Mouse (Mus musculus): ENCODE measurements at regions not wholly inside any gene's neighbourhood (a gene's known extent, or its start where the extent isn't known, plus 50 kb on each side); places are given as distances from the start of the nearest gene placed in this dataset.
"Not testable (repeated sequence)": the region's sequence is repeated elsewhere in the genome, so short reads cannot be mapped to it uniquely, and the experiment has no call there.

GRCm38 (mm10) chr16:31570311-31571139, 92.7 kb upstream of the Dlg1 start:
- Histone ChIP-seq H3K4me2 (replicated peaks; ENCODE audit: low read depth, low read length) (no peak overlapping the region), H3K36me3 (ENCODE audit: control insufficient read depth, insufficient read depth, low read length) (no peaks in the 10 kb centered on the region), H3K4me3 (ENCODE audit: low read length) (no peak overlapping the region), H3K9ac (ENCODE audit: low read depth, low read length) (no peak overlapping the region), H3K9me3 (ENCODE audit: control insufficient read depth, low read length) (0 out of 2 replicates have a peak, but pooled peaks cover 3% of the 10 kb centered on the region), H3K27me3 (ENCODE audit: control insufficient read depth, insufficient read depth, low read length) (no peaks in the 10 kb centered on the region), H3K27ac (ENCODE audit: low read depth, low read length) (no peak overlapping the region), H3K4me1 (ENCODE audit: control insufficient read depth, insufficient read depth, low read length) (no peaks in the 10 kb centered on the region)
- WGBS = 77% methylated on average over 20 of the region's 20 CpGs
- no peak for ATAC-seq (ENCODE audit: low FRiP score, low TSS enrichment)

GRCm38 (mm10) chr16:31573833-31574232, 89.4 kb upstream of the Dlg1 start:
- H3K9me3 ChIP-seq (ENCODE audit: control insufficient read depth, low read length); H3K36me3 ChIP-seq (ENCODE audit: control insufficient read depth, insufficient read depth, low read length); H3K27ac ChIP-seq (ENCODE audit: low read depth, low read length); H3K4me2 ChIP-seq (replicated peaks; ENCODE audit: low read depth, low read length); H3K4me3 ChIP-seq (ENCODE audit: low read length); ATAC-seq (ENCODE audit: low FRiP score, low TSS enrichment); H3K9ac ChIP-seq (ENCODE audit: low read depth, low read length); H3K27me3 ChIP-seq (ENCODE audit: control insufficient read depth, insufficient read depth, low read length); H3K4me1 ChIP-seq (ENCODE audit: control insufficient read depth, insufficient read depth, low read length): not testable (repeated sequence)
- WGBS = 82% methylated on average over 7 of the region's 9 CpGs

- not testable (repeated sequence) for H3K9ac ChIP-seq (ENCODE audit: low read depth, low read length); H3K4me2 ChIP-seq (replicated peaks; ENCODE audit: low read depth, low read length)
Observed at GRCm38 (mm10) chr16:31575646-31576045, 87.6 kb upstream of the Dlg1 start.

GRCm38 (mm10) chr16:31576422-31576821, 86.8 kb upstream of the Dlg1 start:
- H3K36me3 ChIP-seq (ENCODE audit: control insufficient read depth, insufficient read depth, low read length) = no peaks in the 10 kb centered on the region
- no peak for ATAC-seq (ENCODE audit: low FRiP score, low TSS enrichment)
- no peak overlapping the region for H3K4me3 ChIP-seq (ENCODE audit: low read length)
- H3K27ac ChIP-seq (ENCODE audit: low read depth, low read length) = no peak overlapping the region
- no peaks in the 10 kb centered on the region for H3K27me3 ChIP-seq (ENCODE audit: control insufficient read depth, insufficient read depth, low read length)
- 0 out of 2 replicates have a peak, but pooled peaks cover 5% of the 10 kb centered on the region for H3K4me1 ChIP-seq (ENCODE audit: control insufficient read depth, insufficient read depth, low read length)
- 63% methylated on average over 8 of the region's 8 CpGs for WGBS
- no peaks in the 10 kb centered on the region for H3K9me3 ChIP-seq (ENCODE audit: control insufficient read depth, low read length)
- H3K4me2 ChIP-seq (replicated peaks; ENCODE audit: low read depth, low read length) = no peak overlapping the region
- no peak overlapping the region for H3K9ac ChIP-seq (ENCODE audit: low read depth, low read length)

More at GRCm38 (mm10) chr16:31575646-31576045, 87.6 kb upstream of the Dlg1 start:
- H3K4me3 ChIP-seq (ENCODE audit: low read length); H3K36me3 ChIP-seq (ENCODE audit: control insufficient read depth, insufficient read depth, low read length); H3K4me1 ChIP-seq (ENCODE audit: control insufficient read depth, insufficient read depth, low read length); H3K27ac ChIP-seq (ENCODE audit: low read depth, low read length); H3K27me3 ChIP-seq (ENCODE audit: control insufficient read depth, insufficient read depth, low read length); H3K9me3 ChIP-seq (ENCODE audit: control insufficient read depth, low read length); ATAC-seq (ENCODE audit: low FRiP score, low TSS enrichment): not testable (repeated sequence)
- WGBS = 38% methylated on average over 11 of the region's 11 CpGs

GRCm38 (mm10) chr16:31577347-31577746, 85.9 kb upstream of the Dlg1 start:
- Histone ChIP-seq H3K9me3 (ENCODE audit: control insufficient read depth, low read length) (no peaks in the 10 kb centered on the region), H3K4me2 (replicated peaks; ENCODE audit: low read depth, low read length) (no peak overlapping the region), H3K27me3 (ENCODE audit: control insufficient read depth, insufficient read depth, low read length) (no peaks in the 10 kb centered on the region), H3K36me3 (ENCODE audit: control insufficient read depth, insufficient read depth, low read length) (no peaks in the 10 kb centered on the region), H3K4me3 (ENCODE audit: low read length) (no peak overlapping the region), H3K9ac (ENCODE audit: low read depth, low read length) (no peak overlapping the region), H3K27ac (ENCODE audit: low read depth, low read length) (no peak overlapping the region), H3K4me1 (ENCODE audit: control insufficient read depth, insufficient read depth, low read length) (0 out of 2 replicates have a peak, but pooled peaks cover 5% of the 10 kb centered on the region)
- ATAC-seq (ENCODE audit: low FRiP score, low TSS enrichment) = no peak
- WGBS = 35% methylated on average over 7 of the region's 7 CpGs

GRCm38 (mm10) chr16:31579318-31579717, 83.9 kb upstream of the Dlg1 start:
- no peak for ATAC-seq (ENCODE audit: low FRiP score, low TSS enrichment)
- H3K9me3 ChIP-seq (ENCODE audit: control insufficient read depth, low read length) = no peaks in the 10 kb centered on the region
- no peak overlapping the region for H3K9ac ChIP-seq (ENCODE audit: low read depth, low read length)
- H3K27ac ChIP-seq (ENCODE audit: low read depth, low read length) = no peak overlapping the region
- 90% methylated on average over 3 of the region's 3 CpGs for WGBS
- H3K4me3 ChIP-seq (ENCODE audit: low read length) = no peak overlapping the region
- H3K4me2 ChIP-seq (replicated peaks; ENCODE audit: low read depth, low read length) = no peak overlapping the region
- no peaks in the 10 kb centered on the region for H3K27me3 ChIP-seq (ENCODE audit: control insufficient read depth, insufficient read depth, low read length)
- 0 out of 2 replicates have a peak, but pooled peaks cover 5% of the 10 kb centered on the region for H3K4me1 ChIP-seq (ENCODE audit: control insufficient read depth, insufficient read depth, low read length)
- no peaks in the 10 kb centered on the region for H3K36me3 ChIP-seq (ENCODE audit: control insufficient read depth, insufficient read depth, low read length)

GRCm38 (mm10) chr16:31580779-31581178, 82.5 kb upstream of the Dlg1 start:
- Histone ChIP-seq H3K27me3 (ENCODE audit: control insufficient read depth, insufficient read depth, low read length) (no peaks in the 10 kb centered on the region), H3K4me1 (ENCODE audit: control insufficient read depth, insufficient read depth, low read length) (0 out of 2 replicates have a peak, but pooled peaks cover 5% of the 10 kb centered on the region), H3K36me3 (ENCODE audit: control insufficient read depth, insufficient read depth, low read length) (no peaks in the 10 kb centered on the region), H3K9me3 (ENCODE audit: control insufficient read depth, low read length) (no peaks in the 10 kb centered on the region), H3K4me2 (replicated peaks; ENCODE audit: low read depth, low read length) (no peak overlapping the region), H3K9ac (ENCODE audit: low read depth, low read length) (no peak overlapping the region), H3K27ac (ENCODE audit: low read depth, low read length) (no peak overlapping the region), H3K4me3 (ENCODE audit: low read length) (no peak overlapping the region)
- ATAC-seq (ENCODE audit: low FRiP score, low TSS enrichment) = no peak
- 92% methylated on average over 6 of the region's 6 CpGs for WGBS

GRCm38 (mm10) chr16:31582885-31583284, 80.4 kb upstream of the Dlg1 start:
- Histone ChIP-seq H3K27ac (ENCODE audit: low read depth, low read length) (no peak overlapping the region), H3K4me1 (ENCODE audit: control insufficient read depth, insufficient read depth, low read length) (no peaks in the 10 kb centered on the region)
- WGBS = 89% methylated on average over 4 of the region's 4 CpGs

GRCm38 (mm10) chr16:31583627-31584026, 79.6 kb upstream of the Dlg1 start:
- 88% methylated on average over 2 of the region's 2 CpGs for WGBS
- no peaks in the 10 kb centered on the region for H3K9me3 ChIP-seq (ENCODE audit: control insufficient read depth, low read length)
- no peak overlapping the region for H3K9ac ChIP-seq (ENCODE audit: low read depth, low read length)
- no peak overlapping the region for H3K4me2 ChIP-seq (replicated peaks; ENCODE audit: low read depth, low read length)
- H3K4me1 ChIP-seq (ENCODE audit: control insufficient read depth, insufficient read depth, low read length) = no peaks in the 10 kb centered on the region
- ATAC-seq (ENCODE audit: low FRiP score, low TSS enrichment) = no peak
- no peaks in the 10 kb centered on the region for H3K36me3 ChIP-seq (ENCODE audit: control insufficient read depth, insufficient read depth, low read length)
- H3K27me3 ChIP-seq (ENCODE audit: control insufficient read depth, insufficient read depth, low read length) = no peaks in the 10 kb centered on the region
- H3K27ac ChIP-seq (ENCODE audit: low read depth, low read length) = no peak overlapping the region
- no peak overlapping the region for H3K4me3 ChIP-seq (ENCODE audit: low read length)

More at GRCm38 (mm10) chr16:31582885-31583284, 80.4 kb upstream of the Dlg1 start:
- Histone ChIP-seq H3K4me2 (replicated peaks; ENCODE audit: low read depth, low read length) (no peak overlapping the region), H3K9ac (ENCODE audit: low read depth, low read length) (no peak overlapping the region), H3K27me3 (ENCODE audit: control insufficient read depth, insufficient read depth, low read length) (no peaks in the 10 kb centered on the region), H3K4me3 (ENCODE audit: low read length) (no peak overlapping the region), H3K36me3 (ENCODE audit: control insufficient read depth, insufficient read depth, low read length) (no peaks in the 10 kb centered on the region), H3K9me3 (ENCODE audit: control insufficient read depth, low read length) (no peaks in the 10 kb centered on the region)
- no peak for ATAC-seq (ENCODE audit: low FRiP score, low TSS enrichment)

Data from kidney, embryonic 14.5 days (tissue).